Mouse (Mus musculus) central nervous system, embryonic 11.5 days (tissue): ENCODE results near the gene Vsnl1. TPM values are rescaled to one million over a fixed set of nuclear protein-coding genes. Genes with fewer than 3 reads are reported as not detected.

Source experiments
- polyA plus RNA-seq: library from polyadenylated mRNA; depleted of rRNA; stranded (reverse); fragments of >200 nt; gene quantifications from 2 replicates; pipeline ENCODE4 v1.2.3, GENCODE M21; 2012; rRNA removed

Gene Vsnl1
- polyA plus RNA-seq, result 0.94 and 2.1 TPM in 2 replicates

DNA sequence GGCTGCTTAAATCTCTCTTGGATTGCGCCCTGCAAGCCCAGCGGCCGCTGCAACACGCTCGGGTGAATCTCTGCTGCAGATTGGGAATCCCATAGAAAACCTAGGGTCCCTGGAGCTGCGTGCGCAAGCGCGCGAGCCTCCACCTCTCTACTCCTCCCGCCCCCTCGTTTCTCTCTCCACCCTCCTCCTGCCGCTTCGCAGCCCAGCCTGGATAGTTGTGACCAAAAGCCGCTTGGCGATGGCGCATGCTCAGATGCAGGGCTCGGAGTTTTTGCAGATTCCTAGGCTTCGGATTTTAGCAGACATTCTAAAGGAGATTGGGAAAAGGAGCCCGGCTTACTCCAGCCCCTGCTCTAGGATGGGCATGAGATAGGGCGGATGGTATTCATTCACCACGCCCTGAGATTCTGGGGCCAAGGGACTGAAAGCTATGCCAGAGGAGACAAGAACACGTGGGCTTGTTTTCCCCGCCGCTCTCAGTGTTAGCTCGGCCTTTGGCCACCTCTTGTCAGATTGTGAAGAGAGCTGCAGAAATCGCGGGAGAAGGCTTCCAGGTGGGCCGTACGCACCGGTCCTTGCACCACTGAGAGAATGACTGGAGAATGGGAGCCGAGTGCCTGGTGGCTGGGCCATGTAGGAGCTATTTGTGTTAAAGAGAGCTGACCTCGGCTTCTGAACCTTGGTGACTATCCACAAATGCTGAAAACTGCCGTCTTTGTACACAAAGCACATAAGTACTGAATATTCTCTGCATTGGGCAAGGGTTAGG lies at the start of gene Vsnl1:
Gene Vsnl1, minus strand, starts transcription at position 117 of the 769 bp plus-strand sequence.

GRCm38 (mm10) chr12:11455549-11456194 lies 19.3 kb upstream of the Vsnl1 start, which contains the start of gene Rad51ap2:
Gene Rad51ap2, plus strand, starts transcription at chr12:11456079.

Other genes starting within 250 kb of the Vsnl1 start
- gene Msgn1, start 227.6 kb downstream of the Vsnl1 start, polyA plus RNA-seq, result not detected in 2 replicates
- gene Gen1, start 170.8 kb downstream of the Vsnl1 start, polyA plus RNA-seq, result 9.6 and 9.8 TPM in 2 replicates
- gene Smc6, start 170.7 kb downstream of the Vsnl1 start, polyA plus RNA-seq, result 89.7 and 203 TPM in 2 replicates
- gene Rad51ap2, start 19.5 kb upstream of the Vsnl1 start, polyA plus RNA-seq, result 0.13 and 0.21 TPM in 2 replicates